In the genomic region with DNA sequence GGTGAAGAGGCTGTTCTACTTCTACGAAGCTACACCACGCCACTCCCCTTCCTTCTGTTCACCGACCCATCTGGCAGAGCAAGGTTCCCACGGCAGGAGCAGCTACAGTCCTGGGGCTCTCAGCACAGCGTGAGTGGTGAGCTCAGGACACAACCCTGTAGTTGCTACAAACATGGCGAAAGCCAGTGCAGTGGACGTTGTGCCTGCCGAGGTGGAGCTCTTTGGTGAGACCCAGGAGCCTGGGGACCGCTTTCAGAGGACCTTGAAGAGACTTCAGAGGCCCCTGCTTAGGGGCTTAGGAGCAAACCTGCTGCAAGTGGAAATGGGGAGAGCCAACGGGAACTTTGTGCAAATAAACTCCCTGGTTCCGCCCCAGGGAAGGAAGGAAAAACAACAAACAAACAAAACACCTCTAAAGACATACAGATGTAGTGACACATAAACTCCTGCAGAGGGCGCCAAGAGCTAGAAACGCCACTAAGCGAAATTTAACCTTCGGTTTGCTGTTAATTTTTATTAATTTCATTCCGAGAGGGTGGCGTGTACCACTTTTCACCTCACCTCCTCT, we compare ENCODE assay signal across 7 mouse cellular contexts. TPM values are rescaled to one million over a fixed set of nuclear protein-coding genes. Genes with fewer than 3 reads are reported as not detected.
DNase-seq lines count a peak whose midpoint lies in the region; ATAC-seq and TF ChIP-seq lines count a peak whose summit lies in the region.

No protein-coding gene starts in this region.

- TF ChIP-seq CTCF in CH12.LX (conservative IDR thresholded peaks at IDR 0.05 in 1 of 2, IDR thresholded peaks at IDR 0.05 in 1 of 2; ENCODE audit: low read depth in 2 of 2, low read length in 2 of 2) = peak; percentile 78 to 92
- peak; percentile 78 for TF ChIP-seq CTCF in Patski (IDR thresholded peaks at IDR 0.05)
- no peak for TF ChIP-seq CTCF in lung, adult 2 months (IDR thresholded peaks at IDR 0.05; ENCODE audit: insufficient read depth, low read length)

- H3K4me3 ChIP-seq in CH12.LX (replicated peaks in 1 of 3; ENCODE audit: low read depth in 2 of 3, low read length in 2 of 3, poor library complexity in 1 of 3) = peak overlapping the region in 1 of 3 experiments; percentile 41
- H3K4me3 ChIP-seq in intestine, embryonic 14.5 days (ENCODE audit: low read depth, low read length) = peak overlapping the region; percentile 30
- H3K4me3 ChIP-seq in lung, adult 2 months (replicated peaks; ENCODE audit: extremely low read depth, low read depth, low read length) = peak overlapping the region; percentile 78

- peak; percentile 59 for TF ChIP-seq RAD21 in CH12.LX (IDR thresholded peaks at IDR 0.05; ENCODE audit: low read depth, low read length)

- 17% methylated on average over 17 of the region's 17 CpGs for WGBS in intestine, embryonic 14.5 days
- WGBS in lung, adult 2 months = 5% methylated on average over 17 of the region's 17 CpGs

- peaks cover 9 to 14% of the 10 kb centered on the region in 2 experiments for H3K4me1 ChIP-seq in CH12.LX (ENCODE audit: control insufficient read depth in 1 of 2, insufficient read depth in 2 of 2)
- no peaks in the 10 kb centered on the region for H3K4me1 ChIP-seq in intestine, embryonic 14.5 days (replicated peaks; ENCODE audit: control insufficient read depth, insufficient read depth, low read length)
- peaks cover 3% of the 10 kb centered on the region for H3K4me1 ChIP-seq in lung, adult 2 months (ENCODE audit: control insufficient read depth, insufficient read depth, low read length)

- H3K36me3 ChIP-seq in CH12.LX (replicated peaks in 1 of 2; ENCODE audit: control insufficient read depth in 1 of 2, insufficient read depth in 1 of 2, low read length in 1 of 2) = no peaks in the 10 kb centered on the region
- no peaks in the 10 kb centered on the region for H3K36me3 ChIP-seq in intestine, embryonic 14.5 days (ENCODE audit: control insufficient read depth, insufficient read depth, low read length)

- TF ChIP-seq POLR2A in CH12.LX (IDR thresholded peaks at IDR 0.05; ENCODE audit: low read depth, low read length) = no peak
- TF ChIP-seq POLR2A in lung, adult 2 months (IDR thresholded peaks at IDR 0.05; ENCODE audit: borderline replicate concordance, extremely low read depth, low read depth, low read length) = no peak

- CTCF ChIA-PET in Patski (lab: Charles Lee) = interaction anchor here (0.9 to 7.3 kb wide), 12 partner anchors 9 to 65 kb away, joined by 3 to 64 read pairs (median 4); a partner anchor contains a TSS

- peak overlapping the region; percentile 60 for H3K4me2 ChIP-seq in CH12.LX (ENCODE audit: insufficient read depth, low read depth, poor library complexity, severe bottlenecking)
- peak overlapping the region; percentile 61 for H3K4me2 ChIP-seq in intestine, embryonic 14.5 days (ENCODE audit: low read length)

- POLR2A ChIA-PET in Patski (lab: Charles Lee) = interaction anchor here (0.7 to 1.2 kb wide), 5 partner anchors 8 to 45 kb away, joined by 3 to 4 read pairs (median 3); a partner anchor contains a TSS

- peak overlapping the region; percentile 23; the same call in 1 of the 2 replicates for H3K9ac ChIP-seq in CH12.LX (ENCODE audit: insufficient read depth, low read depth)
- H3K9ac ChIP-seq in intestine, embryonic 14.5 days (ENCODE audit: low read length) = peak overlapping the region; percentile 35

- no peak overlapping the region for H3K27ac ChIP-seq in CH12.LX (ENCODE audit: insufficient read depth, low read depth)
- no peak overlapping the region for H3K27ac ChIP-seq in intestine, embryonic 14.5 days (ENCODE audit: low read depth)

- ATAC-seq in Patski = no peak
- peak; percentile 40 for ATAC-seq in erythroblast, adult 5-6 weeks (replicated peaks; ENCODE audit: low FRiP score, poor library complexity, severe bottlenecking)
- 0 out of 2 replicates have a peak, but pooled peaks have one; percentile 8 for ATAC-seq in intestine, embryonic 14.5 days (replicated peaks; ENCODE audit: low FRiP score, low TSS enrichment, low read depth)
- peak; percentile 36; the same call in 1 of the 2 replicates for ATAC-seq in neutrophil, adult 5-6 weeks (ENCODE audit: extremely low read depth, insufficient number of reproducible peaks, low FRiP score, poor library complexity, severe bottlenecking)

- no peak for TF ChIP-seq EP300 in CH12.LX (IDR thresholded peaks at IDR 0.05; ENCODE audit: low read length)

- peaks cover 79% of the 10 kb centered on the region for H3K27me3 ChIP-seq in CH12.LX (replicated peaks)
- H3K27me3 ChIP-seq in Patski = peaks cover 12% of the 10 kb centered on the region
- no peaks in the 10 kb centered on the region for H3K27me3 ChIP-seq in intestine, embryonic 14.5 days (replicated peaks; ENCODE audit: control insufficient read depth, insufficient read depth, low read length)

- in situ Hi-C loops in CH12.LX (cut with MboI; ENCODE audit: low pct_ligation_motif_present, low pct_unique_long_range_greater_than_20kb, low sequenced_read_pairs) (no loop called here), Patski (cut with MboI; ENCODE audit: low pct_unique_long_range_greater_than_20kb) (no loop called here)

- dilution Hi-C loops in CH12.LX (cut with MboI; ENCODE audit: extremely low pct_ligation_motif_present, extremely low pct_unique_long_range_greater_than_20kb, low sequenced_read_pairs) = no loop called here

- DNase-seq in CH12.LX (ENCODE audit: extremely low read depth) (no peak), Patski (ENCODE audit: low read depth, low spot score) (no peak)
- DNase-seq in intestine, embryonic 14.5 days (ENCODE audit: low spot score) = peak; percentile 79
- DNase-seq in lung, adult 2 months = peak; percentile 37
- DNase-seq in right cerebral cortex, postnatal 4 days = no peak

- H3K79me2 ChIP-seq in CH12.LX (replicated peaks; ENCODE audit: control insufficient read depth, extremely low read depth, insufficient read depth, poor library complexity, severe bottlenecking) = no peaks in the 10 kb centered on the region

- no peaks in the 10 kb centered on the region for H3K9me3 ChIP-seq in CH12.LX (replicated peaks; ENCODE audit: low read length)
- H3K9me3 ChIP-seq in intestine, embryonic 14.5 days (ENCODE audit: control insufficient read depth, low read length) = no peaks in the 10 kb centered on the region

TF ChIP-seq in CH12.LX, 34 proteins besides CTCF, POLR2A, EP300 and RAD21:
- TF ChIP-seq NELFE (IDR thresholded peaks at IDR 0.05; ENCODE audit: low read depth, low read length) (no peak), TCF12 (IDR thresholded peaks at IDR 0.05; ENCODE audit: low read depth, low read length) (0 out of 2 replicates have a peak, but pooled peaks have one; percentile 16), MEF2A (IDR thresholded peaks at IDR 0.05; ENCODE audit: borderline replicate concordance, low read depth, low read length) (no peak), SMC3 (IDR thresholded peaks at IDR 0.05; ENCODE audit: low read depth, low read length) (peak; percentile 46)

RNA-seq across cellular contexts. Expression of a gene that starts 3.2 kb away (rescaled TPM):
- total RNA-seq in CH12.LX (2012; rRNA removed) (not detected in 2 replicates), CH12.LX (2014; rRNA removed) (not detected in 2 replicates)
- polyA plus RNA-seq in CH12.LX (2012; ENCODE audit: insufficient read length, low read depth) (not detected in 2 replicates), Patski (2021) (not detected)
- 296 and 325 TPM in 2 replicates for total RNA-seq in erythroblast, adult 5-6 weeks (2015; ENCODE audit: low replicate concordance)
- 491 and 558 TPM in 2 replicates for total RNA-seq in erythroblast, adult 5-6 weeks (2017; ENCODE audit: low replicate concordance)
- 0.05 TPM in 1 of 2 replicates, not detected in the other for polyA plus RNA-seq in intestine, embryonic 14.5 days (2014; fragmentation: Nextera tagmentation; extraction: Ambion mirVana)
- 0.04 TPM in 1 of 2 replicates, not detected in the other for polyA plus RNA-seq in lung, adult 2 months (2012; rRNA removed)
- total RNA-seq in neutrophil, adult 5-6 weeks (2017) = 0.23 and 0.61 TPM in 2 replicates

RNA-seq across cellular contexts. Expression of a gene that starts 10.5 kb away (rescaled TPM):
- total RNA-seq in CH12.LX (2012; rRNA removed) (5.7 and 7.0 TPM in 2 replicates), CH12.LX (2014; rRNA removed) (6.2 and 6.8 TPM in 2 replicates)
- polyA plus RNA-seq in CH12.LX (2012; ENCODE audit: insufficient read length, low read depth) (5.8 and 6.7 TPM in 2 replicates), Patski (2021) (3.1 TPM)
- 15.2 and 23.4 TPM in 2 replicates for total RNA-seq in erythroblast, adult 5-6 weeks (2015; ENCODE audit: low replicate concordance)
- total RNA-seq in erythroblast, adult 5-6 weeks (2017; ENCODE audit: low replicate concordance) = 18.3 and 19.8 TPM in 2 replicates
- 6.7 and 7.2 TPM in 2 replicates for polyA plus RNA-seq in intestine, embryonic 14.5 days (2014; fragmentation: Nextera tagmentation; extraction: Ambion mirVana)
- 1.2 and 1.4 TPM in 2 replicates for polyA plus RNA-seq in lung, adult 2 months (2012; rRNA removed)
- total RNA-seq in neutrophil, adult 5-6 weeks (2017) = 14.6 and 14.7 TPM in 2 replicates

RNA-seq across cellular contexts. Expression of a gene that starts 24.2 kb away (rescaled TPM):
- 185 and 230 TPM in 2 replicates for total RNA-seq in CH12.LX (2012; rRNA removed)
- 175 and 188 TPM in 2 replicates for total RNA-seq in CH12.LX (2014; rRNA removed)
- polyA plus RNA-seq in CH12.LX (2012; ENCODE audit: insufficient read length, low read depth) = 181 and 195 TPM in 2 replicates
- 252 TPM for polyA plus RNA-seq in Patski (2021)
- 18.6 and 23.6 TPM in 2 replicates for total RNA-seq in erythroblast, adult 5-6 weeks (2015; ENCODE audit: low replicate concordance)
- 32.3 and 36.6 TPM in 2 replicates for total RNA-seq in erythroblast, adult 5-6 weeks (2017; ENCODE audit: low replicate concordance)
- polyA plus RNA-seq in intestine, embryonic 14.5 days (2014; fragmentation: Nextera tagmentation; extraction: Ambion mirVana) = 240 and 258 TPM in 2 replicates
- 190 and 269 TPM in 2 replicates for polyA plus RNA-seq in lung, adult 2 months (2012; rRNA removed)
- 60.8 and 72.2 TPM in 2 replicates for total RNA-seq in neutrophil, adult 5-6 weeks (2017)

RNA-seq across cellular contexts. Expression of a gene that starts 34.2 kb away (rescaled TPM):
- total RNA-seq in CH12.LX (2012; rRNA removed) (0.34 TPM in 1 of 2 replicates, not detected in the other), CH12.LX (2014; rRNA removed) (not detected in 2 replicates)
- polyA plus RNA-seq in CH12.LX (2012; ENCODE audit: insufficient read length, low read depth) (not detected in 2 replicates), Patski (2021) (7.1 TPM)
- total RNA-seq in erythroblast, adult 5-6 weeks (2015; ENCODE audit: low replicate concordance) = 7.5 and 25.9 TPM in 2 replicates
- 40.6 and 51.9 TPM in 2 replicates for total RNA-seq in erythroblast, adult 5-6 weeks (2017; ENCODE audit: low replicate concordance)
- 24.9 and 26.3 TPM in 2 replicates for polyA plus RNA-seq in intestine, embryonic 14.5 days (2014; fragmentation: Nextera tagmentation; extraction: Ambion mirVana)
- 0.62 and 2.4 TPM in 2 replicates for polyA plus RNA-seq in lung, adult 2 months (2012; rRNA removed)
- 3.7 and 8.1 TPM in 2 replicates for total RNA-seq in neutrophil, adult 5-6 weeks (2017)

RNA-seq across cellular contexts. Expression of a gene that starts 39.9 kb away (rescaled TPM):
- total RNA-seq in CH12.LX (2012; rRNA removed) (97.2 and 125 TPM in 2 replicates), CH12.LX (2014; rRNA removed) (4.4 and 6.1 TPM in 2 replicates)
- polyA plus RNA-seq in CH12.LX (2012; ENCODE audit: insufficient read length, low read depth) (0.79 and 1.2 TPM in 2 replicates), Patski (2021) (20.9 TPM)
- 30.5 and 41.5 TPM in 2 replicates for total RNA-seq in erythroblast, adult 5-6 weeks (2015; ENCODE audit: low replicate concordance)
- 255 and 279 TPM in 2 replicates for total RNA-seq in erythroblast, adult 5-6 weeks (2017; ENCODE audit: low replicate concordance)
- 28.7 and 30.3 TPM in 2 replicates for polyA plus RNA-seq in intestine, embryonic 14.5 days (2014; fragmentation: Nextera tagmentation; extraction: Ambion mirVana)
- 19.7 and 25.5 TPM in 2 replicates for polyA plus RNA-seq in lung, adult 2 months (2012; rRNA removed)
- 65.3 TPM in 2 replicates for total RNA-seq in neutrophil, adult 5-6 weeks (2017)

Comparison
In these comparisons a context has a peak if more than half of its experiments do, and no peak if none do; other contexts are left out.
1. DNase-seq: peak in intestine, embryonic 14.5 days (single experiment) and lung, adult 2 months (single experiment); none in CH12.LX (single experiment), Patski (single experiment) and right cerebral cortex, postnatal 4 days (single experiment).